Mouse (Mus musculus) CH12.LX (cell line): ENCODE measurements around the gene Pou2f3.

ENCODE experiments used
- CTCF ChIP-seq, 2 experiments: IDR thresholded peaks in 1 of 2; conservative IDR thresholded peaks in 1 of 2; 2 replicates each; pipeline ENCODE4 v1.5.1; 2011 to 2012; ENCODE audit warnings: low read depth in 2 of 2, low read length in 2 of 2, improper control_type of control experiment in 1 of 2, inconsistent platforms in 1 of 2, mild to moderate bottlenecking in 1 of 2, moderate library complexity in 1 of 2
- HCFC1 ChIP-seq: IDR thresholded peaks from 2 replicates; pipeline ENCODE4 v1.6.1; 2012; ENCODE audit warnings: low read depth, mild to moderate bottlenecking, inconsistent platforms, low read length, improper control_type of control experiment
- NRF1 ChIP-seq: IDR thresholded peaks from 2 replicates; pipeline ENCODE4 v1.6.1; 2014; ENCODE audit warnings: low read depth, mild to moderate bottlenecking, inconsistent platforms, low read length, improper control_type of control experiment, moderate library complexity
- POLR2A ChIP-seq: IDR thresholded peaks from 2 replicates; pipeline ENCODE4 v1.6.1; 2011; ENCODE audit warnings: low read depth, mild to moderate bottlenecking, improper control_type of control experiment, low read length
- RAD21 ChIP-seq: IDR thresholded peaks from 2 replicates; pipeline ENCODE4 v1.6.1; 2011; ENCODE audit warnings: low read depth, mild to moderate bottlenecking, low read length, improper control_type of control experiment, moderate library complexity

DNA sequence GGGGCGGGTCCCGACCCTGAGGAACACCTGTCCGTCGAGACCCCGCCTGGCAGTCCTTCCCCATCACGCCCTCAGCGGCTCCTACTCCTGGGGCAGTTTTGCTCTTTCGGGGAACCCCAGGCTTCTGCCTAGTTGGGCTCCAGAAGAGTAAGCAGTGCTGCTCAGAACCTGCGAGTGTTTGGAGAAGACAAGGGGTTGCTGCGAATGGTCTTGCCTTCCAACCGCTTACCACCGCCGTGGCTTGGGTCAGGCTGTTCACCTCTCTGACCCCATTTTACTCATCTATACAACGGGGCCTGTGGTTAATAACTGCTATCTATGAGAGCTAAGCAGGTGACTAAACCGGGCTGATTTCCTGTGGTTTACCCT lies 4.2 kb downstream of the Pou2f3 start:
- TF ChIP-seq POLR2A (no peak), CTCF (conservative IDR thresholded peaks at IDR 0.05 in 1 of 2, IDR thresholded peaks at IDR 0.05 in 1 of 2; ENCODE audit: low read depth in 2 of 2, low read length in 2 of 2) (no peak), HCFC1 (no peak), RAD21 (no peak), NRF1 (no peak)
